Mouse (Mus musculus) retina, embryonic 14.5 days (tissue): ENCODE measurements around the gene Msrb1.
"Not testable (repeated sequence)": the region's sequence is repeated elsewhere in the genome, so short reads cannot be mapped to it uniquely, and the experiment has no call there.

Source experiments
- DNase-seq: peaks from one replicate; pipeline ENCODE4 v3.0.0-alpha.2; 2015; ENCODE audit warnings: low spot score

Msrb1 gene

DNA sequence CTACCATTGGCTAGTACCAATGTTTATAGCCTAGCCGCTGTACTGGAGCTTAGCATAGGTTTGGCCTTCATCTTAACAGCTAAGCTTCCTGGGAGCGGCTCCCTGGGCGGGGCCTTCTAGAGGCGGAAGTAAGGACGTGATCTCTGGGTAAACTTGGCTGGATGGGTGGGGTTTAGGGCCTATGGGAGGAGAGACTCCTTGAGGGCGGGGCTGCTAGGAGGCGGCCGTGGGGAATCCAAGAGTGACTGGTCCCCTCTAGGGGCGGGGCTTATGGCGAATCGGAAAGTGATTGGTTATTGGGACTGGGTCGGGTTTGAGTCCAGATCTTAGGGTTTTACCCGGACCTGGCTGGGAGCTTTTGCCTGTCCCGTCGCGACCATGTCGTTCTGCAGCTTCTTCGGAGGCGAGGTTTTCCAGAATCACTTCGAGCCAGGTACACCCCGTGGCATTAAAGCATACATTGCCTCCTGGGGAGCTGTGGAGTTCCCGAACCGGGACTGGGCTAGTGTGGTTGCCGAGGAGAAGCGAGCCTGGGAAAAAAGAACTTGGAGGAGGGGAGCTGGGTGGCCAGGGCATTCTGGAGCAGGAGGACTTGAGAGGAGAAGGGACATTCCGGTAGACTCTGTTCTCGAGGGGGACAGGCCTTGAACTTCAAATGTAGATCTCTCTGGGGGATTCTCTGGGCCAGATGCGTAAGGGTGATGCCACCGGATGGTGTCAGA is at the start of gene Msrb1:
TSS of gene Msrb1 (plus strand) at position 313 of the 722 bp plus-strand sequence.
- DNase-seq: peak; percentile 97

DNA sequence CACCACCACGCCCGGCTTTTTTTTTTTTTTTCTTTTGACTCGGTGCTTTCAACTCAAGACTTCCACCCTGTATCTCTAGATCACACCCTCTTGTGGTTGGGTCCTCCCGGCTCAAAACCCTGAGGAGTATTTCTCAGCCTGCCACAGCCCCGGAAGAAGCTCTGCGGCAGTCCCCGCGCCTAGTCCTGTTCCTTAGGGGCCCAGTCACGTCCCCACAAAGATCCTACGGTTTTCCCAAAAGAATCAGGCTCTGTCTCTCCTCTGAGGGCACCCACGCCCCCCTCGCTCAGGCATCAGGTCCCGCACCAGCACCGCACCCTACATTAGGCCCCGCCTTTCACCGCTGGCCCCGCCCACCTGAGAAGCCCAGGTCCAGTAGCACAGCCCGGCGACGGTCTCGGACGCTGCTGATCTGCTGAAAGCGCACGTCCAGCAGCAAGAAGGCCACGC is 49.3 kb upstream of the Msrb1 start:
- DNase-seq: peak; percentile 41

- no peak for DNase-seq
These were observed 48.8 kb upstream of the Msrb1 start for GRCm38 (mm10) chr17:24687599-24687998.

DNA sequence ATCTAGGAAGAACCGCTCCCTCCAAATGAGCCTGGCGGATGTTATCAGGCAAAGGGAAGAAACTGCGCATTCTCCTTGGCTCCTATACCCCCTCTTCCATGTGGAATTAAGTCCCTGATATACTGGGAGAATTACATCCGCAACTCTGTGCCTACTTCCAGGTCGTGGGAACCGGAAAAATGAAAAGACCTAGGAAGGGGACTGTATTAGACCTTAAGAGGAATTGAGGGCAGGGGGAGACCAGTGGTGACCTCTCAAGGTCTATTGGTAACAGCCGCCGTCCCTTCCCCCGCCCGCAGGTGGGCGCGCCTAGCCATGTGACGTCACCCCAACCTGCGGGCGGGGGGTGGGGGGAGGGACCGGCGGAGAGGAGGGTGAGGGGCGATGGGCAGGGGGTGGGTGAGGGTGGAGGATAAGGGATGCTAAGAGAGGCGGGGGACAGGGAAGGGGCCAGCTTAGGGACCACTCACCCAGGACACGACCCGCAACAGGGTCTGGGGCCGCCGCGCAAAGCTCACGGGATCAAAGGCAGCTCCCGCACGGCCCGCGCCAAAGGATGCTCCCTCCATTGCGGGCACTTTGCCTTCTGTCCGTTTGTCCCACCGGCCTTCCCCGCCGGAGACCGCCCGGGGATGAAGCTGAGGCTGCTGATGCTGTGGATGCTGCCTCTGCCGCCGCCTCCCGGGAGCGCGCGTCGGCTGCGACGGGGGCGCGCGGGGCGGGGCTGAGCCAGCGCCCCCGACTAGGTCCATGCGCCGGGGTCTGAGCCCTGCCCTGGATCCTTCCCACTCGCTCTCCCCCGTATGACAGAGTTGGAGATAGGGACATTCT is 47.0 kb upstream of the Msrb1 start, which contains the start of gene Syngr3:
TSS of gene Syngr3 (minus strand) at position 705 of the 831 bp plus-strand sequence.
- DNase-seq: peak; percentile 49

DNA sequence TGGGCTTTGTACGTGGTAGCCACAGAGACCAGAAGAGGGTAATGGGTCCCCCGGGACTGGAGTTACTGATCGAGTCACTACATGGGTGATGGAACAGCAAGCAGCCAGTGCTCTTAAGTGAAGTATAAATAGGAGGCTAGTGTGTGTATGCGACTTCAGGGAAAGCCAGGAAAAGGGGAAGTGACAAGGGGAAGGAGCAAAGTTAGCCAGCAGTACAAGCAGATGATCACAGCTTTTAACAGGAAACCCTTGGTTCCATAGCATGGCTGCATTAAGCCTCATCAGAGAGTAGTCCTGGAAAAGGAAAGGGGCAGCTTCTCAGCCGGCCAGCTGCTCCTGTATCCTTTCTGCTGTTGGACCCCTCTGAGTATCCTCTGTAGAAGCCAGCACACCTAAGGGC is 44.1 kb upstream of the Msrb1 start:
- no peak for DNase-seq

DNA sequence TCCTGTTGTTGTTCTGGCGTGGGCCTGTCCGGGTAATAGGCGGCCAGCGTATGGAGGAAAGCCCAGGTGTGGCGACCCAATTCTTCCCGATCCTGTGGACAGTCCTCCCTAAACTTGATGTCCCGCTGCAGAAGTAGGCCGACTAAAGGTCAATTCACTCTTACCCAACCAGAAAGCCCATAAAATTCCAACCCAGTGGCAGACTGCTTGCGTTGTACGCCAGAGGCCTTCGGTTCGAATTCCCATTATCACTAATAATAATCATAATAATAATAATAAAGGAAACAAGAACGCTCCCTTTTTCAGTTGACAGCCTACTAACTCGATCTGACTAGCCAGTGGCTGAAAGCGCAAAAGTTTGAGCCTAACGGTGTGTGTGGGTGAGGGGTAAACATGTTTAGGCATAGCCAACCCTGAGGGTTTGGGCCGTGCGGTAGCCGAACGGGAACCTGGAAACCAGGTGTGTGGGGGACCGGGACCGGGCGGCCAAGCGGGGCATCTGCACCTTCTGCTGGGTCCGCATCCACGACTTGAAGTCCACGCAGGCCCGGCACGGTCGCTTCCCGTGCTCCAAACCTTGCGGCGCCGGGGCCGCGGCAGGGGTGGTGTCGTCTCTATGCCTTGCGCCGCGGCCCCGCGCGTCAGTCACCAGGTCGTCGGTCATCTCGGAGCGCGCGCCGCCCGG is 41.0 kb upstream of the Msrb1 start:
- no peak for DNase-seq

DNA sequence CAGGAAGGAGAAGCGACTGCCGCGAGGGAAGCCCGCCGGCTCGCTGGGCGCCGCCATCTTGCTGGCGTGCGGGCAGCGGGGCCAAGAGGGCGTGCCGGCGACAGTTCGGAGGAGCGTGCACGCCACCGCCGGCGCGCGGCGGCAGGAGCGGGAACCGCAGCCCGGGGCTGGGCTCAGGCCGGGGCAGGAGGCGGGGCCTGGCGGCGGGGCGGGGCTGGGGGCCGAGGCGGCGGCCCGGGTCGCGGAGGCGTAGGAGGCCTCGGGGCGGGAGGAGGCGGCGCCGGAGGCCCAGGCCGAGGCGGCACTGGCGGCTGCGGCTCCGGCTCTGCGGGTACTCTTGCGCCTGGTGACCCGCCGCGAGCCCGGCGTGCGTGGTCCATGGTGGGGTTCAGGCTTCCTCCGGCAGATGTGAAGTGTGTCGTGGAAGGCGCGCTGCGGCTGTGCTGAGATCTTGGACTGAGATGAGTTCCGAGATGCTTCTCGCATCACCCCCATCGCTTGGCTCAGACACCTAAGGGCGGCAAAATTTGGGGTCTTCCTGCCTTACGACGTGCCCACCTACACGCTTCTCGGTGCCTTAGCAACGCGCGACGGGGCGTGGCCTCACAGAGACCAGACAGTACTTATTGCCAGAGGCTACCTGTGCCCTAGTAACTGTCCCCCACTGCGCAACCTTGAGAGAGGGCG is 40.3 kb upstream of the Msrb1 start, which contains the start of the genes Gfer and Noxo1:
TSS of gene Gfer (minus strand) at position 146 of the 687 bp plus-strand sequence.
TSS of gene Noxo1 (plus strand) at position 224 of the 687 bp plus-strand sequence.
- peak; percentile 87 for DNase-seq

DNA sequence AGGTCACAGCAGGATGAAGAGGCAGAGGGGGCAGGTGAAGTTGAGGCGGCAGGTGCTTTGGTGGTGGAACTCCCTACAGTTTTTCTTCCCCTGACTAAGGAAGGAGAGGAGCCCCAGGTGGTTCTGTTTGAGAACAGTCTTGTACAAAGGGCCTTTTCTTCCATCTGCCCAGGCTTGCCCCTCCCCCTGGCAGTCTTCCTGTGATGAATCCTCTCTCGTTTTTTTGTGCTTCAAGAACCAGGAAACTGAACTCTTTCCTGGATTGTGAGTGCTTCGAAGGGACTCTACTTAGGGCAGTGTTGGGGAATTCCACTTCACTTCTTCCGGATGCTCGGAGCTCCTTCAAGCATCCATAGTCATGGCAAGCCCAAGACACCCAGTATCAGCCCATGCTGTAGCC is 38.5 kb upstream of the Msrb1 start:
- DNase-seq: no peak

DNA sequence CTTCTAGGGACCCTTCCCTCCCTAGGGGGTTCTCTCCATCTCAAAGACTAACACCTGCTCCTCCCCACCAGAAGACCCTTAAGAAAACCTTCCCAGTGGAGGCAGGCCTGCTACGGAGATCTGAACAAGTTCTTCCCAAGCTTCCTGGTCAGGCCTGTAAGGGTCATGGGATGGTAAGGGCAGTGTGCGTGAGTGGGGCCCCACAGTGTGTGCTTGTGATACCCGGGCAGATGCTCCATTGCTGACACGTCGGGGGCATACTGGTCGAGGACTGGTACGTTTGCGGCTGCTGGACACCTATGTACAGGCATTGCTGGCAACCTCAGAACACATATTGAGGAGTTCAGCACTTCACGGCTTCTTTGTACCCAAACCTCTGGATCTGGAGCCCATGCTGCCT is 37.7 kb upstream of the Msrb1 start:
- DNase-seq: no peak

DNA sequence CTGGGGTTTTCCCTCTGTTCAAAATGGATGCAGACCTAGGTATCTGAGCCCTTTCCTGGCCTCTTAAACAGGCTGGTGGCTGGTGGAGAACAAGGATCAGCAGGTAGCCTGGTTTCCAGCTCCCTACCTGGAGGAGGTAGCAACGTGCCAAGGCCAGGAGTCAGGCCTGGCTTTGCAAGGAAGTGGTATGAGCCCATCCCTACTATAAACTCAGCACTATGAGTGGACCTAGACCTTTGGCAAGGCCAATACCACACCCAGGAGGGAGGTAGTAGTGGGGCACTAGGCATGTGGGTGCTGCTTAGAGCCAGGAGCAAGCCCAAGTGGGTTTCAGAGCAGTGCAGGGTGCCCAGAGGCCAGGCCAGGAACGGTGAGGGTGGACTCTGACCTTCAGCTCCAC is 37.0 kb upstream of the Msrb1 start:
- DNase-seq: no peak

- no peak for DNase-seq
These were observed 35.2 kb upstream of the Msrb1 start for GRCm38 (mm10) chr17:24701251-24701650.

DNA sequence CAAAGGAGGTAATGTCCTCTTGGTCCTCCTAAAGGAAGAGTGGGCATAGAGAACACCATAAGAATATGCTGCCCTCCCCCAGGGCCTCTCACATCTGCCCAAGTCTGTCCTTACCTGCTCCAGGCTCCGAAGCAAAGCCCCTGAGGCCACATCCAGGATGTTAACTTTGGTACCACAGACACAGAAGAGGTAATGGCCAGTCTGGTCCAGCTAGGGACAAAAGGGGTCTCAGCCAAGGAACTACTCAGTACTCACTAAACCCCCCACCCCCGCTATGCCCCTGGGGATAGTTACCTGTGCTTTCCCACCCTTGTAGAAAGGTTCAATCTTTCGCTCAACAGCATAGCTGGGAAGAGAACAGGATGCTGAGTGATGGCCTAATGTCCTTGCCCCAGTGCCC is 30.6 kb upstream of the Msrb1 start:
- no peak for DNase-seq

- DNase-seq: peak; percentile 95
These were observed 29.3 kb upstream of the Msrb1 start, which contains the start of gene Tbl3 for GRCm38 (mm10) chr17:24706982-24707800. Gene Tbl3, minus strand, starts transcription at chr17:24707660.

DNA sequence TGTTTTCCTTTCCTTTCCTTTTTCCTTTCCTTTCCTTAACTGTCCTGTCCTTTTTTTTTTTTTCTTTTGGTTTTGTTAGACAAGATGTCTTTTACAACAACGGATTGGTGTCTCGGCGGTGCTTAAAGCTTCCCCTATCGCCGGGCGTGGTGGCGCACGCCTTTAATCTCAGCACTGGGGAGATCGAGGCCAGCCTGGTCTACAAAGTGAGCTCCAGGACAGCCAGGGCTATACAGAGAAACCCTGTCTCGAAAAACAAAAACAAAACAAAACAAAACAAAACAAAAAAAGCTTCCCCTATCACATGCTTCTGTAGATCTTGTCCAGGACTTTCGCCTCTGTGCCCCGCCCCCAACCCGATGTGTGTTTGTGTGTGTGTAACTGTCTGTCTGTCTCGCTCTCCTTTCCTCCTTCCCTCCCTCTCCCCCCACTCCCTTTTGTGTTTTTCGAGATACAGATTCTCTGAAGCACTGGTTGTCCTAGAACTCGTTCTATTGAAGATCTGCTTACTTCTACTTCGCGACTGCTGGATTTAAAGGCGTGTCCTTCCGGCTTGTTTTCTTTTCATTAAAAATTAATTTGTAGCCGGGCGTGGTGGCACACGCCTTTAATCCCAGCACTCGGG is 28.5 kb upstream of the Msrb1 start:
- DNase-seq: no peak

- no peak for DNase-seq
These were observed 27.8 kb upstream of the Msrb1 start for GRCm38 (mm10) chr17:24708646-24709045.

- no peak for DNase-seq
These were observed 20.9 kb upstream of the Msrb1 start for GRCm38 (mm10) chr17:24715556-24715955.

GRCm38 (mm10) chr17:24716166-24716682 is 20.2 kb upstream of the Msrb1 start:
- no peak for DNase-seq

GRCm38 (mm10) chr17:24717943-24718342 is 18.5 kb upstream of the Msrb1 start, which contains the start of the genes Rnf151 and Rps2:
Gene Rnf151, minus strand, starts transcription at chr17:24718063.
Gene Rps2, plus strand, starts transcription at chr17:24718116.
- DNase-seq: no peak

- DNase-seq: not testable (repeated sequence)
These were observed 17.5 kb upstream of the Msrb1 start for GRCm38 (mm10) chr17:24718938-24719337.
